Mouse (Mus musculus): ENCODE measurements around the gene Rbm7. TPM values are rescaled to one million over a fixed set of nuclear protein-coding genes. Genes with fewer than 3 reads are reported as not detected.

Rbm7 gene
- polyA plus RNA-seq, 1 experiment from 2014 or later: 73.8 TPM

GRCm38 (mm10) chr9:48501192-48501591, 6.1 kb upstream of the Rbm7 start:
- ATAC-seq: no peak
- H3K4me1 ChIP-seq (ENCODE audit: control insufficient read depth, insufficient read depth, low read length): peaks cover 2% of the 10 kb centered on the region
- no peak overlapping the region for H3K9ac ChIP-seq (ENCODE audit: low read depth, low read length)
- H3K27ac ChIP-seq (ENCODE audit: low read length): no peak overlapping the region
- H3K4me3 ChIP-seq (ENCODE audit: low read depth, low read length): no peak overlapping the region
- no peaks in the 10 kb centered on the region for H3K36me3 ChIP-seq (ENCODE audit: control insufficient read depth, insufficient read depth, low read length)
- WGBS: 81% methylated on average over 7 of the region's 7 CpGs
- H3K4me2 ChIP-seq (ENCODE audit: low read length): no peak overlapping the region
- H3K27me3 ChIP-seq (ENCODE audit: control insufficient read depth, insufficient read depth, low read depth, low read length): no peaks in the 10 kb centered on the region; the same call in none of the 2 replicates
- no peaks in the 10 kb centered on the region for H3K9me3 ChIP-seq (replicated peaks; ENCODE audit: control insufficient read depth, low read length, poor library complexity, severe bottlenecking)

GRCm38 (mm10) chr9:48495548-48495932, 441 bp upstream of the Rbm7 start:
- Histone ChIP-seq H3K9me3 (replicated peaks; ENCODE audit: control insufficient read depth, low read length, poor library complexity, severe bottlenecking) (no peaks in the 10 kb centered on the region), H3K36me3 (ENCODE audit: control insufficient read depth, insufficient read depth, low read length) (peaks cover 8% of the 10 kb centered on the region; the same call in 1 of the 2 replicates), H3K27me3 (ENCODE audit: control insufficient read depth, insufficient read depth, low read depth, low read length) (no peaks in the 10 kb centered on the region; the same call in 1 of the 2 replicates), H3K4me1 (ENCODE audit: control insufficient read depth, insufficient read depth, low read length) (peaks cover 16% of the 10 kb centered on the region), H3K4me3 (ENCODE audit: low read depth, low read length) (peak overlapping the region; percentile 89), H3K4me2 (ENCODE audit: low read length) (peak overlapping the region; percentile 95), H3K9ac (ENCODE audit: low read depth, low read length) (peak overlapping the region; percentile 84), H3K27ac (ENCODE audit: low read length) (peak overlapping the region; percentile 95)
- peak; percentile 75 for ATAC-seq
- WGBS: 2% methylated on average over 34 of the region's 34 CpGs

- ATAC-seq: no peak
- peaks cover 10% of the 10 kb centered on the region for H3K4me1 ChIP-seq (ENCODE audit: control insufficient read depth, insufficient read depth, low read length)
Observed at GRCm38 (mm10) chr9:48481214-48482134, 13.6 kb downstream of the Rbm7 start.

GRCm38 (mm10) chr9:48480411-48481213, 14.5 kb downstream of the Rbm7 start, which contains the start of gene Rexo2:
Gene Rexo2, minus strand, starts transcription at chr9:48480623.
- WGBS: under 1% methylated on average over 49 of the region's 49 CpGs
- ATAC-seq: peak; percentile 100

More at GRCm38 (mm10) chr9:48481214-48482134, 13.6 kb downstream of the Rbm7 start:
- 0 out of 2 replicates have a peak overlapping the region, but pooled peaks have one; percentile 30 for H3K9ac ChIP-seq (ENCODE audit: low read depth, low read length)
- no peak overlapping the region for H3K27ac ChIP-seq (ENCODE audit: low read length)
- H3K4me2 ChIP-seq (ENCODE audit: low read length): peak overlapping the region; percentile 93
- WGBS: 35% methylated on average over 20 of the region's 20 CpGs
- no peaks in the 10 kb centered on the region for H3K27me3 ChIP-seq (ENCODE audit: control insufficient read depth, insufficient read depth, low read depth, low read length)
- no peaks in the 10 kb centered on the region for H3K36me3 ChIP-seq (ENCODE audit: control insufficient read depth, insufficient read depth, low read length)
- peak overlapping the region; percentile 95 for H3K4me3 ChIP-seq (ENCODE audit: low read depth, low read length)
- no peaks in the 10 kb centered on the region for H3K9me3 ChIP-seq (replicated peaks; ENCODE audit: control insufficient read depth, low read length, poor library complexity, severe bottlenecking)

GRCm38 (mm10) chr9:48479838-48480410, 15.2 kb downstream of the Rbm7 start:
- Histone ChIP-seq H3K4me3 (ENCODE audit: low read depth, low read length) (peak overlapping the region; percentile 95), H3K4me2 (ENCODE audit: low read length) (peak overlapping the region; percentile 93), H3K27me3 (ENCODE audit: control insufficient read depth, insufficient read depth, low read depth, low read length) (no peaks in the 10 kb centered on the region), H3K36me3 (ENCODE audit: control insufficient read depth, insufficient read depth, low read length) (no peaks in the 10 kb centered on the region), H3K9me3 (replicated peaks; ENCODE audit: control insufficient read depth, low read length, poor library complexity, severe bottlenecking) (no peaks in the 10 kb centered on the region), H3K4me1 (ENCODE audit: control insufficient read depth, insufficient read depth, low read length) (peaks cover 10% of the 10 kb centered on the region), H3K27ac (ENCODE audit: low read length) (no peak overlapping the region), H3K9ac (ENCODE audit: low read depth, low read length) (peak overlapping the region; percentile 86)
- 7% methylated on average over 25 of the region's 25 CpGs for WGBS
- ATAC-seq: peak; percentile 83

More at GRCm38 (mm10) chr9:48480411-48481213, 14.5 kb downstream of the Rbm7 start, which contains the start of gene Rexo2:
- H3K27ac ChIP-seq (ENCODE audit: low read length): no peak within 1 kb of the TSS
- H3K4me1 ChIP-seq (ENCODE audit: control insufficient read depth, insufficient read depth, low read length): peaks cover 10% of the 10 kb centered on the region
- no peaks in the 10 kb centered on the region for H3K9me3 ChIP-seq (replicated peaks; ENCODE audit: control insufficient read depth, low read length, poor library complexity, severe bottlenecking)
- no peaks in the 10 kb centered on the region for H3K36me3 ChIP-seq (ENCODE audit: control insufficient read depth, insufficient read depth, low read length)
- peak within 1 kb of the TSS; percentile 95 for H3K4me3 ChIP-seq (ENCODE audit: low read depth, low read length)
- peak within 1 kb of the TSS; percentile 86 for H3K9ac ChIP-seq (ENCODE audit: low read depth, low read length)
- peak within 1 kb of the TSS; percentile 93 for H3K4me2 ChIP-seq (ENCODE audit: low read length)
- no peaks in the 10 kb centered on the region for H3K27me3 ChIP-seq (ENCODE audit: control insufficient read depth, insufficient read depth, low read depth, low read length)

- Histone ChIP-seq H3K9me3 (replicated peaks; ENCODE audit: control insufficient read depth, low read length, poor library complexity, severe bottlenecking) (no peaks in the 10 kb centered on the region), H3K27ac (ENCODE audit: low read length) (no peak overlapping the region), H3K4me3 (ENCODE audit: low read depth, low read length) (no peak overlapping the region), H3K27me3 (ENCODE audit: control insufficient read depth, insufficient read depth, low read depth, low read length) (no peaks in the 10 kb centered on the region), H3K4me2 (ENCODE audit: low read length) (no peak overlapping the region), H3K4me1 (ENCODE audit: control insufficient read depth, insufficient read depth, low read length) (peaks cover 10% of the 10 kb centered on the region), H3K36me3 (ENCODE audit: control insufficient read depth, insufficient read depth, low read length) (no peaks in the 10 kb centered on the region), H3K9ac (ENCODE audit: low read depth, low read length) (no peak overlapping the region)
- WGBS: 94% methylated on average over 4 of the region's 4 CpGs
- no peak for ATAC-seq
Observed at GRCm38 (mm10) chr9:48478808-48479207, 16.3 kb downstream of the Rbm7 start.

GRCm38 (mm10) chr9:48476236-48477165, 18.6 kb downstream of the Rbm7 start:
- no peaks in the 10 kb centered on the region for H3K9me3 ChIP-seq (replicated peaks; ENCODE audit: control insufficient read depth, low read length, poor library complexity, severe bottlenecking)
- H3K4me2 ChIP-seq (ENCODE audit: low read length): no peak overlapping the region
- H3K4me3 ChIP-seq (ENCODE audit: low read depth, low read length): no peak overlapping the region
- H3K9ac ChIP-seq (ENCODE audit: low read depth, low read length): no peak overlapping the region
- ATAC-seq: no peak
- H3K27ac ChIP-seq (ENCODE audit: low read length): no peak overlapping the region
- WGBS: 94% methylated on average over 10 of the region's 10 CpGs
- no peaks in the 10 kb centered on the region for H3K27me3 ChIP-seq (ENCODE audit: control insufficient read depth, insufficient read depth, low read depth, low read length)
- peaks cover 10% of the 10 kb centered on the region for H3K4me1 ChIP-seq (ENCODE audit: control insufficient read depth, insufficient read depth, low read length)
- no peaks in the 10 kb centered on the region for H3K36me3 ChIP-seq (ENCODE audit: control insufficient read depth, insufficient read depth, low read length)

GRCm38 (mm10) chr9:48474367-48474766, 20.7 kb downstream of the Rbm7 start:
- Histone ChIP-seq H3K27ac (ENCODE audit: low read length) (no peak overlapping the region), H3K27me3 (ENCODE audit: control insufficient read depth, insufficient read depth, low read depth, low read length) (no peaks in the 10 kb centered on the region), H3K4me3 (ENCODE audit: low read depth, low read length) (no peak overlapping the region), H3K4me2 (ENCODE audit: low read length) (no peak overlapping the region), H3K4me1 (ENCODE audit: control insufficient read depth, insufficient read depth, low read length) (no peaks in the 10 kb centered on the region; the same call in 1 of the 2 replicates), H3K9ac (ENCODE audit: low read depth, low read length) (no peak overlapping the region), H3K9me3 (replicated peaks; ENCODE audit: control insufficient read depth, low read length, poor library complexity, severe bottlenecking) (no peaks in the 10 kb centered on the region), H3K36me3 (ENCODE audit: control insufficient read depth, insufficient read depth, low read length) (no peaks in the 10 kb centered on the region)
- no peak for ATAC-seq
- 94% methylated on average over 9 of the region's 9 CpGs for WGBS

All from midbrain, embryonic 16.5 days (tissue).